Mouse (Mus musculus): ENCODE measurements around the gene Srd5a3. TPM values are rescaled to one million over a fixed set of nuclear protein-coding genes. Genes with fewer than 3 reads are reported as not detected.

Srd5a3 gene
- polyA plus RNA-seq, 1 experiment from 2014 or later, result 36.0 TPM

GRCm38 (mm10) chr5:76140730-76141066 is 627 bp downstream of the Srd5a3 start:
- H3K27ac ChIP-seq (ENCODE audit: low read length), result peak overlapping the region; percentile 99
- H3K27me3 ChIP-seq (ENCODE audit: control insufficient read depth, insufficient read depth, low read length), result no peaks in the 10 kb centered on the region
- no peaks in the 10 kb centered on the region for H3K9me3 ChIP-seq (replicated peaks; ENCODE audit: control insufficient read depth, low read length)
- no peaks in the 10 kb centered on the region for H3K36me3 ChIP-seq (ENCODE audit: control insufficient read depth, insufficient read depth, low read length)
- ATAC-seq (ENCODE audit: insufficient read depth, low FRiP score), result peak; percentile 51
- peak overlapping the region; percentile 95 for H3K9ac ChIP-seq (ENCODE audit: low read length)
- H3K4me2 ChIP-seq (ENCODE audit: low read depth, low read length), result peak overlapping the region; percentile 77
- 8% methylated on average over 9 of the region's 9 CpGs for WGBS
- H3K4me3 ChIP-seq (replicated peaks; ENCODE audit: low read length), result peak overlapping the region; percentile 74
- peaks cover 10% of the 10 kb centered on the region; the same call in 1 of the 2 replicates for H3K4me1 ChIP-seq (ENCODE audit: control insufficient read depth, insufficient read depth, low read length)

GRCm38 (mm10) chr5:76143356-76143755 is 3.3 kb downstream of the Srd5a3 start:
- 78% methylated on average over 4 of the region's 4 CpGs for WGBS
- peaks cover 10% of the 10 kb centered on the region; the same call in 1 of the 2 replicates for H3K4me1 ChIP-seq (ENCODE audit: control insufficient read depth, insufficient read depth, low read length)
- no peak for ATAC-seq (ENCODE audit: insufficient read depth, low FRiP score)
- no peaks in the 10 kb centered on the region for H3K9me3 ChIP-seq (replicated peaks; ENCODE audit: control insufficient read depth, low read length)
- H3K36me3 ChIP-seq (ENCODE audit: control insufficient read depth, insufficient read depth, low read length), result no peaks in the 10 kb centered on the region
- H3K27ac ChIP-seq (ENCODE audit: low read length), result no peak overlapping the region
- no peak overlapping the region for H3K4me3 ChIP-seq (replicated peaks; ENCODE audit: low read length)
- no peak overlapping the region for H3K4me2 ChIP-seq (ENCODE audit: low read depth, low read length)
- no peaks in the 10 kb centered on the region for H3K27me3 ChIP-seq (ENCODE audit: control insufficient read depth, insufficient read depth, low read length)
- H3K9ac ChIP-seq (ENCODE audit: low read length), result no peak overlapping the region

DNA sequence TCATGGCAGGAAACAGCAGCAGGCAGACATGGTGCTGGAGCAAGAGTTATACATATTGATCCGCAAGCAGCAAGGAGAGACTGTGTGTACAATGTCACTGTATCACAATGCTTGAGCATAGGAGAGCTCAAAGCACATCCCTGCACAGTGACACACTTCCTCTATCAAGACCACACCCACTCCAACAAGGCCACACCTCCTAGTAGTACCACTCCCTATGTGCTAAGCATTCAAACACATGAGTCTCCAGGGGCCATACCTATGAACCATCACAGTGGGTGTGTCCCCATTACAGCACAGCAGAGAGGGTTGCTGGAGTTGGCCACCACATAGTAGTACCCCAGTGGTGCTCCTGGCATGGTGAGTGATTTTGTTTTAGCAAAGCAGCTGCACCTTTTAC is 6.3 kb downstream of the Srd5a3 start:
- H3K27ac ChIP-seq (ENCODE audit: low read length), result no peak overlapping the region
- H3K4me2 ChIP-seq (ENCODE audit: low read depth, low read length), result no peak overlapping the region
- H3K36me3 ChIP-seq (ENCODE audit: control insufficient read depth, insufficient read depth, low read length), result peaks cover 4% of the 10 kb centered on the region; the same call in 1 of the 2 replicates
- H3K9me3 ChIP-seq (replicated peaks; ENCODE audit: control insufficient read depth, low read length), result no peaks in the 10 kb centered on the region
- H3K4me3 ChIP-seq (replicated peaks; ENCODE audit: low read length), result no peak overlapping the region
- WGBS, result 92% methylated on average over 1 of the region's 1 CpGs
- H3K27me3 ChIP-seq (ENCODE audit: control insufficient read depth, insufficient read depth, low read length), result no peaks in the 10 kb centered on the region
- no peak overlapping the region for H3K9ac ChIP-seq (ENCODE audit: low read length)
- no peaks in the 10 kb centered on the region for H3K4me1 ChIP-seq (ENCODE audit: control insufficient read depth, insufficient read depth, low read length)
- ATAC-seq (ENCODE audit: insufficient read depth, low FRiP score), result no peak

GRCm38 (mm10) chr5:76149436-76149835 is 9.4 kb downstream of the Srd5a3 start:
- Histone ChIP-seq H3K9me3 (replicated peaks; ENCODE audit: control insufficient read depth, low read length) (no peaks in the 10 kb centered on the region), H3K36me3 (ENCODE audit: control insufficient read depth, insufficient read depth, low read length) (peaks cover 4% of the 10 kb centered on the region; the same call in 1 of the 2 replicates), H3K4me3 (replicated peaks; ENCODE audit: low read length) (no peak overlapping the region), H3K4me2 (ENCODE audit: low read depth, low read length) (no peak overlapping the region), H3K9ac (ENCODE audit: low read length) (no peak overlapping the region), H3K4me1 (ENCODE audit: control insufficient read depth, insufficient read depth, low read length) (no peaks in the 10 kb centered on the region; the same call in 1 of the 2 replicates), H3K27ac (ENCODE audit: low read length) (no peak overlapping the region), H3K27me3 (ENCODE audit: control insufficient read depth, insufficient read depth, low read length) (no peaks in the 10 kb centered on the region)
- 92% methylated on average over 6 of the region's 6 CpGs for WGBS
- ATAC-seq (ENCODE audit: insufficient read depth, low FRiP score), result no peak

- Histone ChIP-seq H3K4me1 (ENCODE audit: control insufficient read depth, insufficient read depth, low read length) (no peaks in the 10 kb centered on the region; the same call in 1 of the 2 replicates), H3K9ac (ENCODE audit: low read length) (no peak overlapping the region), H3K27ac (ENCODE audit: low read length) (no peak overlapping the region), H3K9me3 (replicated peaks; ENCODE audit: control insufficient read depth, low read length) (no peaks in the 10 kb centered on the region), H3K4me2 (ENCODE audit: low read depth, low read length) (no peak overlapping the region), H3K36me3 (ENCODE audit: control insufficient read depth, insufficient read depth, low read length) (peaks cover 9% of the 10 kb centered on the region; the same call in 1 of the 2 replicates), H3K4me3 (replicated peaks; ENCODE audit: low read length) (no peak overlapping the region), H3K27me3 (ENCODE audit: control insufficient read depth, insufficient read depth, low read length) (no peaks in the 10 kb centered on the region)
- no peak for ATAC-seq (ENCODE audit: insufficient read depth, low FRiP score)
- WGBS, result 91% methylated on average over 6 of the region's 6 CpGs
These were observed 12.9 kb downstream of the Srd5a3 start for GRCm38 (mm10) chr5:76152956-76153355.

- WGBS, result 91% methylated on average over 11 of the region's 11 CpGs
- Histone ChIP-seq H3K36me3 (ENCODE audit: control insufficient read depth, insufficient read depth, low read length) (peaks cover 9% of the 10 kb centered on the region; the same call in 1 of the 2 replicates), H3K27me3 (ENCODE audit: control insufficient read depth, insufficient read depth, low read length) (no peaks in the 10 kb centered on the region), H3K4me2 (ENCODE audit: low read depth, low read length) (no peak overlapping the region), H3K4me1 (ENCODE audit: control insufficient read depth, insufficient read depth, low read length) (no peaks in the 10 kb centered on the region; the same call in 1 of the 2 replicates), H3K9me3 (replicated peaks; ENCODE audit: control insufficient read depth, low read length) (no peaks in the 10 kb centered on the region), H3K9ac (ENCODE audit: low read length) (no peak overlapping the region), H3K27ac (ENCODE audit: low read length) (no peak overlapping the region), H3K4me3 (replicated peaks; ENCODE audit: low read length) (no peak overlapping the region)
- ATAC-seq (ENCODE audit: insufficient read depth, low FRiP score), result no peak
These were observed 13.4 kb downstream of the Srd5a3 start for GRCm38 (mm10) chr5:76153430-76153829.

DNA sequence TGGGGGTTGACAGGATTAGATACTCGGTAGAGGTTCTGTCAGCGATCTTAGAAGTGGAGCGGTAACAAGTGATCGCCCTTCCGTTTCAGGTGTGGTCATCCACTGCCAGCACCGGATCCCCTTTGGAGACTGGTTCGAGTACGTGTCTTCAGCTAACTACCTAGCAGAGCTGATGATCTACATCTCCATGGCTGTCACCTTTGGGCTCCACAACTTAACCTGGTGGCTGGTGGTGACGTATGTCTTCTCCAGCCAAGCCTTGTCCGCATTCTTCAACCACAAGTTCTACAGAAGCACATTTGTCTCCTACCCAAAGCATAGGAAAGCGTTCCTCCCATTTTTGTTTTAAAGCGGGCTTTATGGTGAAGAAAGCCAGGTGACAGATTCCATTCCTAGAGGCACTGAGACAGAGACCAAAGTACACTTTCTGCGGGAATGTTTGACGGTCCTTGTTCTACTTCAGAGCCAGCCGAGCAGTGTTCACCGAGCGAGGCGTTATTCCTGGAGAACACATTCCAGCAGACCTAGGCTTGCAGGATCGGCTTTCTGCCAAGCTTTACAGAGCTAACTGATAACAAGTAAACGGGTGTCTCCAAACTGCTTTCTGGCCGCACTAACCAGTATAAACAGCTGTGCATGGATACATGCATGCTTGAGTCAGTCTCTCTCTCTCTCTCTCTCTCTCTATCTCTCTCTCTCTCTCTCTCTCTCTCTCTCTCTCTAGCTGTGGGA is 14.5 kb downstream of the Srd5a3 start:
- H3K27me3 ChIP-seq (ENCODE audit: control insufficient read depth, insufficient read depth, low read length), result no peaks in the 10 kb centered on the region
- ATAC-seq (ENCODE audit: insufficient read depth, low FRiP score), result peak; percentile 75; the same call in 1 of the 2 replicates
- H3K27ac ChIP-seq (ENCODE audit: low read length), result no peak overlapping the region
- H3K4me2 ChIP-seq (ENCODE audit: low read depth, low read length), result no peak overlapping the region
- peaks cover 9% of the 10 kb centered on the region; the same call in 1 of the 2 replicates for H3K36me3 ChIP-seq (ENCODE audit: control insufficient read depth, insufficient read depth, low read length)
- H3K9me3 ChIP-seq (replicated peaks; ENCODE audit: control insufficient read depth, low read length), result no peaks in the 10 kb centered on the region
- no peak overlapping the region for H3K9ac ChIP-seq (ENCODE audit: low read length)
- 72% methylated on average over 21 of the region's 21 CpGs for WGBS
- no peaks in the 10 kb centered on the region; the same call in 1 of the 2 replicates for H3K4me1 ChIP-seq (ENCODE audit: control insufficient read depth, insufficient read depth, low read length)
- no peak overlapping the region for H3K4me3 ChIP-seq (replicated peaks; ENCODE audit: low read length)

DNA sequence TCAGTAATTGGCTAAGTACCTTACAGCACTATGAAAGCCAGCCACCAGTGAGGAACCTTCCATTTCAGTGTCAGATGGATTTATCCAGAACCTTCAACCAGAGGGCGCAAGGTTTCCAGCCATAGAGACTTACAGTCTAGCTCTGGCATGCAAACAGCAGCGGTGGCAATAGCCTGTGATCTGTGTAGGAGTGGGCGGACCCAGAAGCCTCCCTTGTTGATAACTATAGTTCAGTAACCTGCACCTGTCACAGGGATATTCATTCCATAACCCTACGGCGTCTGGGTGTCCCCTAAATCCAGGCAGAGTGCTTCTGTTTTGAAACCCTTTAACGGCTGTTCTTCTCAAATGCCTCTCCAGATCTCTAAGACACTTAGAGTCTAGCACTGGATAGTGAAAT is 19.5 kb downstream of the Srd5a3 start:
- no peak overlapping the region for H3K4me3 ChIP-seq (replicated peaks; ENCODE audit: low read length)
- H3K4me1 ChIP-seq (ENCODE audit: control insufficient read depth, insufficient read depth, low read length), result no peaks in the 10 kb centered on the region; the same call in 1 of the 2 replicates
- ATAC-seq (ENCODE audit: insufficient read depth, low FRiP score), result no peak
- H3K9me3 ChIP-seq (replicated peaks; ENCODE audit: control insufficient read depth, low read length), result no peaks in the 10 kb centered on the region
- H3K4me2 ChIP-seq (ENCODE audit: low read depth, low read length), result no peak overlapping the region
- H3K9ac ChIP-seq (ENCODE audit: low read length), result no peak overlapping the region
- H3K27ac ChIP-seq (ENCODE audit: low read length), result no peak overlapping the region
- WGBS, result 77% methylated on average over 6 of the region's 6 CpGs
- 0 out of 2 replicates have a peak, but pooled peaks cover 6% of the 10 kb centered on the region for H3K36me3 ChIP-seq (ENCODE audit: control insufficient read depth, insufficient read depth, low read length)
- H3K27me3 ChIP-seq (ENCODE audit: control insufficient read depth, insufficient read depth, low read length), result no peaks in the 10 kb centered on the region

GRCm38 (mm10) chr5:76160086-76160485 is 20.0 kb downstream of the Srd5a3 start:
- H3K9ac ChIP-seq (ENCODE audit: low read length), result no peak overlapping the region
- H3K9me3 ChIP-seq (replicated peaks; ENCODE audit: control insufficient read depth, low read length), result no peaks in the 10 kb centered on the region
- 0 out of 2 replicates have a peak, but pooled peaks cover 6% of the 10 kb centered on the region for H3K36me3 ChIP-seq (ENCODE audit: control insufficient read depth, insufficient read depth, low read length)
- no peaks in the 10 kb centered on the region for H3K4me1 ChIP-seq (ENCODE audit: control insufficient read depth, insufficient read depth, low read length)
- H3K27ac ChIP-seq (ENCODE audit: low read length), result no peak overlapping the region
- H3K4me2 ChIP-seq (ENCODE audit: low read depth, low read length), result no peak overlapping the region
- 37% methylated on average over 3 of the region's 3 CpGs for WGBS
- H3K4me3 ChIP-seq (replicated peaks; ENCODE audit: low read length), result no peak overlapping the region
- no peaks in the 10 kb centered on the region for H3K27me3 ChIP-seq (ENCODE audit: control insufficient read depth, insufficient read depth, low read length)
- ATAC-seq (ENCODE audit: insufficient read depth, low FRiP score), result no peak

Data from stomach, embryonic 16.5 days (tissue).